Mouse (Mus musculus) limb, embryonic 13.5 days (tissue): ENCODE measurements around the gene Fcgrt. TPM values are rescaled to one million over a fixed set of nuclear protein-coding genes. Genes with fewer than 3 reads are reported as not detected.
"Not testable (repeated sequence)": the region's sequence is repeated elsewhere in the genome, so short reads cannot be mapped to it uniquely, and the experiment has no call there.

ENCODE experiments used
- ATAC-seq: fragments of 200-750 bp; cut with Nextera tagmentation; 2 replicates; pipeline ENCODE4 v1.8.0; 2017; ENCODE audit warnings: low read depth, moderate number of reproducible peaks, moderate TSS enrichment; ENCODE audit not compliant: low FRiP score
- H3K27ac ChIP-seq: fragments of 300-500 bp; sonication (generic); 2 replicates; pipeline ENCODE4 v1.5.1; 2015; ENCODE audit warnings: inconsistent platforms, mild to moderate bottlenecking, moderate library complexity
- H3K27me3 ChIP-seq: fragments of 300-500 bp; sonication (generic); 2 replicates; pipeline ENCODE4 v1.6.1; 2015; ENCODE audit warnings: mild to moderate bottlenecking, inconsistent platforms
- H3K36me3 ChIP-seq: fragments of 300-500 bp; sonication (generic); 2 replicates; pipeline ENCODE4 v1.6.1; 2015; ENCODE audit warnings: inconsistent platforms, mild to moderate bottlenecking, moderate library complexity
- H3K4me1 ChIP-seq: fragments of 300-500 bp; sonication (generic); 2 replicates; pipeline ENCODE4 v1.6.1; 2015; ENCODE audit warnings: inconsistent platforms
- H3K4me2 ChIP-seq: fragments of 300-500 bp; sonication (generic); replicated peaks from 2 replicates; pipeline ENCODE4 v1.6.1; 2015; ENCODE audit warnings: inconsistent platforms, mild to moderate bottlenecking, moderate library complexity
- H3K4me3 ChIP-seq: fragments of 300-500 bp; sonication (generic); 2 replicates; pipeline ENCODE4 v1.5.1; 2015; ENCODE audit warnings: moderate library complexity, mild to moderate bottlenecking, inconsistent platforms
- H3K9ac ChIP-seq: fragments of 300-500 bp; sonication (generic); 2 replicates; pipeline ENCODE4 v1.6.1; 2015; ENCODE audit warnings: mild to moderate bottlenecking, inconsistent platforms
- H3K9me3 ChIP-seq: fragments of 300-500 bp; sonication (generic); 2 replicates; pipeline ENCODE4 v1.6.1; 2016; ENCODE audit warnings: inconsistent platforms
- WGBS: fragments of 180-500 bp; shearing (Covaris S2); methylation state at CpG from one replicate; pipeline ENCODE4 v1.1.7; 2015; 5-methylcytosine and 5-hydroxymethylcytosine counted together
- polyA plus RNA-seq: library from polyadenylated mRNA; unstranded; fragments of >200 nt; fragmentation: Nextera tagmentation; extraction: Ambion mirVana; gene quantifications from 2 replicates; pipeline ENCODE4 v1.2.1, GENCODE M21; 2015

Fcgrt gene
- polyA plus RNA-seq, result 44.0 and 45.4 TPM in 2 replicates

- Histone ChIP-seq H3K9ac (peak within 1 kb of the TSS; percentile 61), H3K9me3 (no peaks in the 10 kb centered on the region), H3K36me3 (peaks cover 2% of the 10 kb centered on the region), H3K4me1 (peaks cover 24% of the 10 kb centered on the region), H3K4me3 (peak within 1 kb of the TSS; percentile 34), H3K27me3 (no peaks in the 10 kb centered on the region), H3K4me2 (peak within 1 kb of the TSS; percentile 59), H3K27ac (peak within 1 kb of the TSS; percentile 92)
- peak; percentile 90 for ATAC-seq
- 33% methylated on average over 7 of the region's 7 CpGs for WGBS
Measured at GRCm38 (mm10) chr7:45103652-45104180, at the start of gene Fcgrt. TSS of gene Fcgrt (minus strand) at chr7:45103851.

GRCm38 (mm10) chr7:45153052-45153451, 49.4 kb upstream of the Fcgrt start:
- not testable (repeated sequence) for H3K27me3 ChIP-seq, ATAC-seq, H3K9ac ChIP-seq, H3K27ac ChIP-seq, H3K9me3 ChIP-seq
- peaks cover 35% of the 10 kb centered on the region for H3K4me1 ChIP-seq
- H3K4me3 ChIP-seq, result peak overlapping the region; percentile 64; the same call in 1 of the 2 replicates
- peak overlapping the region; percentile 80 for H3K4me2 ChIP-seq
- peaks cover 18% of the 10 kb centered on the region for H3K36me3 ChIP-seq
- WGBS, result 88% methylated on average over 2 of the region's 2 CpGs

- H3K9ac ChIP-seq, result 0 out of 2 replicates have a peak overlapping the region, but pooled peaks have one; percentile 25
- WGBS, result 31% methylated on average over 11 of the region's 11 CpGs
Measured at GRCm38 (mm10) chr7:45151303-45151702, 47.7 kb upstream of the Fcgrt start.

GRCm38 (mm10) chr7:45150321-45150720, 46.7 kb upstream of the Fcgrt start:
- Histone ChIP-seq H3K9me3 (no peaks in the 10 kb centered on the region), H3K27ac (no peak overlapping the region), H3K4me3 (no peak overlapping the region), H3K4me2 (no peak overlapping the region), H3K9ac (peak overlapping the region; percentile 31; the same call in 1 of the 2 replicates), H3K36me3 (peaks cover 35% of the 10 kb centered on the region), H3K27me3 (no peaks in the 10 kb centered on the region), H3K4me1 (peaks cover 32% of the 10 kb centered on the region)
- ATAC-seq, result no peak
- 43% methylated on average over 4 of the region's 4 CpGs for WGBS

More at GRCm38 (mm10) chr7:45151303-45151702, 47.7 kb upstream of the Fcgrt start:
- Histone ChIP-seq H3K4me3 (no peak overlapping the region), H3K27me3 (no peaks in the 10 kb centered on the region), H3K27ac (no peak overlapping the region; the same call in 1 of the 2 replicates), H3K4me2 (no peak overlapping the region; the same call in 1 of the 2 replicates), H3K9me3 (no peaks in the 10 kb centered on the region), H3K36me3 (peaks cover 26% of the 10 kb centered on the region), H3K4me1 (peaks cover 35% of the 10 kb centered on the region)
- no peak for ATAC-seq

GRCm38 (mm10) chr7:45149545-45149944, 45.9 kb upstream of the Fcgrt start:
- Histone ChIP-seq H3K36me3 (peaks cover 43% of the 10 kb centered on the region), H3K9me3 (no peaks in the 10 kb centered on the region), H3K9ac (peak overlapping the region; percentile 8; the same call in 1 of the 2 replicates), H3K27me3 (no peaks in the 10 kb centered on the region), H3K4me3 (no peak overlapping the region), H3K27ac (no peak overlapping the region), H3K4me2 (no peak overlapping the region), H3K4me1 (peaks cover 26% of the 10 kb centered on the region)
- no peak for ATAC-seq
- 72% methylated on average over 6 of the region's 6 CpGs for WGBS

GRCm38 (mm10) chr7:45148534-45149098, 45.0 kb upstream of the Fcgrt start:
- Histone ChIP-seq H3K9me3 (no peaks in the 10 kb centered on the region), H3K36me3 (peaks cover 52% of the 10 kb centered on the region), H3K4me1 (peaks cover 25% of the 10 kb centered on the region), H3K27ac (no peak overlapping the region), H3K9ac (no peak overlapping the region), H3K4me2 (no peak overlapping the region), H3K4me3 (no peak overlapping the region), H3K27me3 (no peaks in the 10 kb centered on the region)
- WGBS, result 66% methylated on average over 4 of the region's 4 CpGs
- no peak for ATAC-seq

- Histone ChIP-seq H3K4me2 (no peak overlapping the region), H3K27ac (no peak overlapping the region), H3K36me3 (peaks cover 60% of the 10 kb centered on the region), H3K4me1 (peaks cover 20% of the 10 kb centered on the region), H3K9ac (no peak overlapping the region), H3K4me3 (no peak overlapping the region), H3K27me3 (no peaks in the 10 kb centered on the region), H3K9me3 (no peaks in the 10 kb centered on the region)
- WGBS, result 88% methylated on average over 11 of the region's 11 CpGs
- no peak for ATAC-seq
Measured at GRCm38 (mm10) chr7:45147899-45148298, 44.2 kb upstream of the Fcgrt start.

GRCm38 (mm10) chr7:45147267-45147666, 43.6 kb upstream of the Fcgrt start:
- WGBS, result 94% methylated on average over 11 of the region's 11 CpGs
- Histone ChIP-seq H3K9me3 (no peaks in the 10 kb centered on the region), H3K36me3 (peaks cover 66% of the 10 kb centered on the region), H3K4me2 (no peak overlapping the region), H3K9ac (no peak overlapping the region), H3K4me3 (no peak overlapping the region), H3K27ac (no peak overlapping the region), H3K4me1 (peaks cover 20% of the 10 kb centered on the region), H3K27me3 (no peaks in the 10 kb centered on the region)
- ATAC-seq, result no peak

- H3K4me3 ChIP-seq, result no peak overlapping the region
- peaks cover 4% of the 10 kb centered on the region; the same call in 1 of the 2 replicates for H3K4me1 ChIP-seq
- WGBS, result 93% methylated on average over 8 of the region's 8 CpGs
- no peak overlapping the region for H3K9ac ChIP-seq
- no peaks in the 10 kb centered on the region for H3K27me3 ChIP-seq
- peaks cover 76% of the 10 kb centered on the region for H3K36me3 ChIP-seq
- no peak overlapping the region for H3K27ac ChIP-seq
- no peak for ATAC-seq
- no peaks in the 10 kb centered on the region for H3K9me3 ChIP-seq
- no peak overlapping the region for H3K4me2 ChIP-seq
Measured at GRCm38 (mm10) chr7:45145460-45145859, 41.8 kb upstream of the Fcgrt start.

- no peaks in the 10 kb centered on the region for H3K9me3 ChIP-seq
- H3K27ac ChIP-seq, result no peak overlapping the region
- H3K27me3 ChIP-seq, result no peaks in the 10 kb centered on the region
- no peak overlapping the region for H3K4me3 ChIP-seq
- H3K4me1 ChIP-seq, result no peaks in the 10 kb centered on the region
- peaks cover 76% of the 10 kb centered on the region for H3K36me3 ChIP-seq
- no peak overlapping the region for H3K4me2 ChIP-seq
- no peak for ATAC-seq
- 90% methylated on average over 13 of the region's 13 CpGs for WGBS
- 0 out of 2 replicates have a peak overlapping the region, but pooled peaks have one; percentile 35 for H3K9ac ChIP-seq
Measured at GRCm38 (mm10) chr7:45144368-45145174, 40.9 kb upstream of the Fcgrt start.

GRCm38 (mm10) chr7:45141914-45142313, 38.3 kb upstream of the Fcgrt start:
- WGBS, result 90% methylated on average over 5 of the region's 5 CpGs
- Histone ChIP-seq H3K9me3 (no peaks in the 10 kb centered on the region), H3K27ac (no peak overlapping the region), H3K27me3 (peaks cover 9% of the 10 kb centered on the region), H3K4me2 (no peak overlapping the region), H3K4me1 (no peaks in the 10 kb centered on the region), H3K4me3 (no peak overlapping the region), H3K9ac (no peak overlapping the region), H3K36me3 (peaks cover 57% of the 10 kb centered on the region)
- no peak for ATAC-seq

GRCm38 (mm10) chr7:45141319-45141718, 37.7 kb upstream of the Fcgrt start:
- 86% methylated on average over 3 of the region's 3 CpGs for WGBS
- Histone ChIP-seq H3K36me3 (peaks cover 51% of the 10 kb centered on the region), H3K4me3 (no peak overlapping the region)

More at GRCm38 (mm10) chr7:45141319-45141718, 37.7 kb upstream of the Fcgrt start:
- ATAC-seq, result no peak
- no peak overlapping the region for H3K9ac ChIP-seq
- H3K9me3 ChIP-seq, result no peaks in the 10 kb centered on the region
- no peaks in the 10 kb centered on the region for H3K4me1 ChIP-seq
- H3K27ac ChIP-seq, result no peak overlapping the region
- H3K4me2 ChIP-seq, result no peak overlapping the region
- peaks cover 13% of the 10 kb centered on the region for H3K27me3 ChIP-seq
